Mouse (Mus musculus) cerebral cortex, adult 2 months (tissue): ENCODE measurements around the gene Krtap19-1.

Experiments
- WGBS: fragments of 180-500 bp; shearing (Covaris S2); methylation state at CpG from one replicate; pipeline ENCODE4 v1.1.7; 2018; 5-methylcytosine and 5-hydroxymethylcytosine counted together

The Krtap19-1 gene

GRCm38 (mm10) chr16:88869311-88869710, at the start of gene Krtap19-1:
TSS of gene Krtap19-1 (minus strand) at chr16:88869411.
- WGBS: 88% methylated on average over 6 of the region's 6 CpGs

GRCm38 (mm10) chr16:88896357-88896756, 27.1 kb upstream of the Krtap19-1 start, which contains the start of gene Krtap19-5:
TSS of gene Krtap19-5 (minus strand) at chr16:88896457.
- WGBS: 95% methylated on average over 6 of the region's 6 CpGs

GRCm38 (mm10) chr16:88886870-88887269, 17.7 kb upstream of the Krtap19-1 start:
- 54% methylated on average over 6 of the region's 6 CpGs for WGBS

GRCm38 (mm10) chr16:88884989-88885388, 15.8 kb upstream of the Krtap19-1 start, which contains the start of gene Krtap19-4:
TSS of gene Krtap19-4 (minus strand) at chr16:88885089.
- 84% methylated on average over 5 of the region's 5 CpGs for WGBS

- 89% methylated on average over 2 of the region's 2 CpGs for WGBS
Observed at GRCm38 (mm10) chr16:88877938-88878337, 8.7 kb upstream of the Krtap19-1 start, which contains the start of gene Krtap19-3. TSS of gene Krtap19-3 (minus strand) at chr16:88878038.

GRCm38 (mm10) chr16:88874169-88874568, 5.0 kb upstream of the Krtap19-1 start, which contains the start of gene Krtap19-2:
TSS of gene Krtap19-2 (minus strand) at chr16:88874269.
- 96% methylated on average over 3 of the region's 3 CpGs for WGBS

- WGBS: 92% methylated on average over 4 of the region's 4 CpGs
Observed at GRCm38 (mm10) chr16:88864887-88865407, 4.3 kb downstream of the Krtap19-1 start.

- WGBS: 24% methylated on average over 5 of the region's 5 CpGs
Observed at GRCm38 (mm10) chr16:88851450-88851849, 17.8 kb downstream of the Krtap19-1 start.

- 88% methylated on average over 4 of the region's 4 CpGs for WGBS
Observed at GRCm38 (mm10) chr16:88848558-88848957, 20.7 kb downstream of the Krtap19-1 start.

- WGBS: 98% methylated on average over 1 of the region's 1 CpGs
Observed at GRCm38 (mm10) chr16:88847363-88847762, 21.8 kb downstream of the Krtap19-1 start.

GRCm38 (mm10) chr16:88826978-88827377, 42.2 kb downstream of the Krtap19-1 start:
- 86% methylated on average over 3 of the region's 3 CpGs for WGBS

- 78% methylated on average over 9 of the region's 9 CpGs for WGBS
Observed at GRCm38 (mm10) chr16:88826095-88826652, 43.0 kb downstream of the Krtap19-1 start, which contains the start of gene Krtap14. TSS of gene Krtap14 (minus strand) at chr16:88826145.

GRCm38 (mm10) chr16:88823736-88824135, 45.5 kb downstream of the Krtap19-1 start:
- WGBS: 84% methylated on average over 3 of the region's 3 CpGs

GRCm38 (mm10) chr16:88820066-88820465, 49.1 kb downstream of the Krtap19-1 start, which contains the start of gene Krtap15:
TSS of gene Krtap15 (plus strand) at chr16:88820215.
- 82% methylated on average over 3 of the region's 3 CpGs for WGBS
